8 mouse cellular contexts compared by ENCODE assay signal in genomic region chr7:73391518-73392321, GRCm38 (mm10). TPM values are rescaled to one million over a fixed set of nuclear protein-coding genes. Genes with fewer than 3 reads are reported as not detected.
DNase-seq lines count a peak whose midpoint lies in the region; ATAC-seq and TF ChIP-seq lines count a peak whose summit lies in the region.

No protein-coding gene starts in this region.

- TF ChIP-seq POLR2A in brain, embryonic 14.5 days (IDR thresholded peaks at IDR 0.05; ENCODE audit: borderline replicate concordance, extremely low read depth, insufficient read depth, insufficient read length, poor library complexity, severe bottlenecking): no peak
- TF ChIP-seq POLR2A in heart, adult 2 months (IDR thresholded peaks at IDR 0.05; ENCODE audit: insufficient read depth, low read depth, low read length): no peak

- no peaks in the 10 kb centered on the region for H3K9me3 ChIP-seq in kidney, postnatal 0 days (replicated peaks; ENCODE audit: low read length)

- no peaks in the 10 kb centered on the region for H3K79me2 ChIP-seq in heart, adult 2 months (replicated peaks; ENCODE audit: control insufficient read depth, insufficient read depth, low read length)

- peak overlapping the region; percentile 88 for H3K27ac ChIP-seq in heart, adult 2 months
- peak overlapping the region; percentile 87 for H3K27ac ChIP-seq in kidney, postnatal 0 days

- ATAC-seq in kidney, postnatal 0 days (replicated peaks; ENCODE audit: low FRiP score, low read depth): peak; percentile 21; the same call in 1 of the 2 replicates
- ATAC-seq in inflammation-experienced regulatory T-cells, adult 6 months: no peak

- H3K27me3 ChIP-seq in heart, adult 2 months (ENCODE audit: control insufficient read depth, insufficient read depth, low read length): no peaks in the 10 kb centered on the region
- H3K27me3 ChIP-seq in kidney, postnatal 0 days (ENCODE audit: insufficient read depth, low read length): no peaks in the 10 kb centered on the region

- no peaks in the 10 kb centered on the region for H3K36me3 ChIP-seq in heart, adult 2 months (ENCODE audit: control insufficient read depth, insufficient read depth, low read length)
- no peaks in the 10 kb centered on the region for H3K36me3 ChIP-seq in kidney, postnatal 0 days (ENCODE audit: insufficient read depth, low read length)

- TF ChIP-seq CTCF in brain, embryonic 14.5 days (IDR thresholded peaks at IDR 0.05; ENCODE audit: borderline replicate concordance, extremely low read depth, insufficient read depth, insufficient read length): no peak
- no peak for TF ChIP-seq CTCF in heart, adult 2 months (IDR thresholded peaks at IDR 0.05)
- no peak for TF ChIP-seq CTCF in kidney, postnatal 0 days (IDR thresholded peaks at IDR 0.05; ENCODE audit: low read depth)

- intact Hi-C loops in left cerebral cortex, postnatal 4 days (cut with DNase I): loop anchor here (10.0 kb wide), 1 partner anchor 847 kb away; no protein-coding TSS in a partner anchor
- intact Hi-C loops in heart, adult 2 months (cut with DNase I): loop anchor here (1.0 kb wide), 1 partner anchor 239 kb away; no protein-coding TSS in a partner anchor

- peak overlapping the region; percentile 83 for H3K4me2 ChIP-seq in kidney, postnatal 0 days (ENCODE audit: low read length)

- no peak for TF ChIP-seq EP300 in heart, adult 2 months (IDR thresholded peaks at IDR 0.05; ENCODE audit: insufficient read depth, low read depth, low read length)

- H3K4me1 ChIP-seq in heart, adult 2 months (ENCODE audit: control insufficient read depth, insufficient read depth, low read length): peaks cover 5% of the 10 kb centered on the region
- peaks cover 19% of the 10 kb centered on the region; the same call in 1 of the 2 replicates for H3K4me1 ChIP-seq in kidney, postnatal 0 days (replicated peaks; ENCODE audit: insufficient read depth, low read length)

- H3K4me3 ChIP-seq in heart, adult 2 months: peak overlapping the region; percentile 66
- H3K4me3 ChIP-seq in kidney, postnatal 0 days (replicated peaks; ENCODE audit: low read depth, low read length): peak overlapping the region; percentile 67

- H3K9ac ChIP-seq in heart, adult 2 months (ENCODE audit: low read depth, low read length): peak overlapping the region; percentile 64
- H3K9ac ChIP-seq in kidney, postnatal 0 days (ENCODE audit: low read depth, low read length): peak overlapping the region; percentile 75

- peak; percentile 54 for DNase-seq in left cerebral cortex, postnatal 4 days
- DNase-seq in left cerebral cortex, adult 8-10 months (ENCODE audit: low spot score in 2 of 2): no peak
- peak; percentile 86 for DNase-seq in brain, embryonic 14.5 days (ENCODE audit: low read depth)
- DNase-seq in heart, adult 2 months: peak; percentile 68 to 72
- peak; percentile 88 for DNase-seq in kidney, postnatal 0 days (ENCODE audit: low spot score)
- DNase-seq in mesoderm, embryonic 11.5 days (ENCODE audit: low read depth, low spot score): peak; percentile 80
- DNase-seq in testis, postnatal 14 days (ENCODE audit: low spot score): peak; percentile 47

- WGBS in heart, adult 2 months: 2% methylated on average over 39 of the region's 39 CpGs
- under 1% methylated on average over 39 of the region's 39 CpGs for WGBS in kidney, postnatal 0 days

RNA-seq across cellular contexts. Expression of gene Rgma, which starts 16.4 kb away (rescaled TPM):
- 100 to 1,000 TPM; 185 to 206 TPM for total RNA-seq in left cerebral cortex, postnatal 4 days (2021)
- total RNA-seq in left cerebral cortex, adult 8-10 months (2022): 10 to 100 TPM; 63.8 to 70.3 (median 64.4) TPM
- 59.9 and 142 TPM in 2 replicates for polyA plus RNA-seq in brain, embryonic 14.5 days (2012; rRNA removed)
- total RNA-seq in heart, adult 2 months (2021): 10 to 100 TPM; 54.6 to 83.7 TPM
- 27.4 and 28.7 TPM in 2 replicates for polyA plus RNA-seq in heart, adult 2 months (2012; rRNA removed)
- 6.6 and 6.7 TPM in 2 replicates for polyA plus RNA-seq in kidney, postnatal 0 days (2015; fragmentation: Nextera tagmentation; extraction: Ambion mirVana)
- not detected for polyA plus RNA-seq in inflammation-experienced regulatory T-cells, adult 6 months (2017; shearing (Covaris generic))

Comparison
In these comparisons a context has a peak if more than half of its experiments do, and no peak if none do; other contexts are left out.
1. DNase-seq: peak in left cerebral cortex, postnatal 4 days (single experiment), brain, embryonic 14.5 days (single experiment), heart, adult 2 months (2 of 2), kidney, postnatal 0 days (single experiment), mesoderm, embryonic 11.5 days (single experiment) and testis, postnatal 14 days (single experiment); none in left cerebral cortex, adult 8-10 months (0 of 2).